Mouse (Mus musculus) testis, adult 2 months (tissue): ENCODE measurements around the gene Zcchc2. TPM values are rescaled to one million over a fixed set of nuclear protein-coding genes. Genes with fewer than 3 reads are reported as not detected.

Experiments used
- H3K27ac ChIP-seq: fragments of 200-500 bp; 2 replicates; pipeline ENCODE4 v1.5.1; 2012; ENCODE audit warnings: low read depth, low read length; ENCODE audit not compliant: control insufficient read depth, insufficient read depth
- H3K27me3 ChIP-seq: fragments of 200-500 bp; 2 replicates; pipeline ENCODE4 v1.6.1; 2012; ENCODE audit warnings: mild to moderate bottlenecking, low read length, moderate library complexity; ENCODE audit not compliant: control insufficient read depth, insufficient read depth
- H3K36me3 ChIP-seq: fragments of 200-500 bp; 2 replicates; pipeline ENCODE4 v1.6.1; 2012; ENCODE audit warnings: mild to moderate bottlenecking, low read length; ENCODE audit not compliant: control insufficient read depth, insufficient read depth
- H3K4me1 ChIP-seq: fragments of 200-500 bp; 2 replicates; pipeline ENCODE4 v1.6.1; 2012; ENCODE audit warnings: low read length; ENCODE audit not compliant: control insufficient read depth, insufficient read depth
- H3K4me3 ChIP-seq: fragments of 200-500 bp; 2 replicates; pipeline ENCODE4 v1.5.1; 2012; ENCODE audit warnings: low read depth, mild to moderate bottlenecking, low read length, moderate library complexity, mixed read lengths; ENCODE audit not compliant: control insufficient read depth
- CTCF ChIP-seq: fragments of 200-500 bp; IDR thresholded peaks from 2 replicates; pipeline ENCODE4 v1.5.1; 2012; ENCODE audit warnings: low read depth, mild to moderate bottlenecking, inconsistent platforms, low read length, moderate library complexity; ENCODE audit not compliant: control insufficient read depth, insufficient read depth, insufficient replicate concordance
- POLR2A ChIP-seq: fragments of 200-500 bp; IDR thresholded peaks from 2 replicates; pipeline ENCODE4 v1.6.1; 2012; ENCODE audit warnings: low read depth, mild to moderate bottlenecking, inconsistent platforms, low read length, moderate library complexity; ENCODE audit not compliant: control insufficient read depth
- polyA plus RNA-seq: library from polyadenylated mRNA; depleted of rRNA; stranded (reverse); fragments of >200 nt; gene quantifications from 2 replicates; pipeline ENCODE4 v1.2.3, GENCODE M21; 2012; rRNA removed

Zcchc2 gene
- polyA plus RNA-seq, 1 experiment: 55.9 TPM

DNA sequence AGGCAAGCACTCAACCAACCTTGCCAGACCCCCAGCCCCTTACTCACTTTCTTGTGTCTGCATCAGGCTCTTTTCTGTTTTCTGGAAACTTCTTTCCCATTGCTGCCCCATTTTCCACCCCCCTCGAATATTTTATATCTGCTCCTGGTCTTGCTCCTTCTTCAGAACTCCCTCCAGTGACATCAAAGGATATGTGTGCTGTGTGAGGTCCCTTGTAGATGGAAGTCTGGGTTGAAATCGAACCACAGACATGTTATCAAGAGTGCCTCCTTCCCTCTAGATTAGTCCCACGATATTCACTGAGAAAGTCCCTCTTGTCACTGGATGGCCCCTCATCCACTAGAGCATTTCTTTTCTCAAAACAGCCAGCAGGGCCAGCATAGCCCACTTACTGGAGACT is 86.4 kb downstream of the Zcchc2 start:
- Histone ChIP-seq H3K4me3 (no peak overlapping the region), H3K27me3 (no peaks in the 10 kb centered on the region), H3K4me1 (0 out of 2 replicates have a peak, but pooled peaks cover 2% of the 10 kb centered on the region), H3K27ac (no peak overlapping the region), H3K36me3 (no peaks in the 10 kb centered on the region)
- TF ChIP-seq POLR2A (no peak), CTCF (no peak)

DNA sequence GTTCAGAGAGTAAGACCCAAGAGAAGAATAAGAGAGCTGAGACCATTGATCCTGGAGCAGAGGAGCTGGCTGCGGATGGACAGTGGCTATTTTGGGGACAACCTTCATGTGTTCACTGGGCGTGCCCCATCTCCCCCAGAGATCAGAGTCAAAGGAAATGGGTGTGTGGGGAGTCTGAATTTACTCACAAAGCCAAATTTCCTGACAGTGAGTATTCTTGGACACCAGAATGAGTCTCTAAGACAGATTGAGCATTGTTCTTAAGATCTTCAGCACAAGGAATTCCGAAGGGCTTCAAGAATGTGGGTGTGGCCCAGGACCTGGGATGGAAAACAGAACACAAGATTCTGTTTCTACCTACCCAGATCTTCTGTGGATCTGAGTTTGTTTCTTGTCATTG is 87.0 kb downstream of the Zcchc2 start:
- no peaks in the 10 kb centered on the region for H3K27me3 ChIP-seq
- TF ChIP-seq CTCF: no peak
- no peaks in the 10 kb centered on the region for H3K36me3 ChIP-seq
- no peak overlapping the region for H3K4me3 ChIP-seq
- no peak overlapping the region for H3K27ac ChIP-seq
- no peaks in the 10 kb centered on the region for H3K4me1 ChIP-seq

Other genes starting within 250 kb of the Zcchc2 start
- gene Tnfrsf11a, start 209.7 kb upstream of the Zcchc2 start, polyA plus RNA-seq: 0.26 and 0.36 TPM in 2 replicates
- 59.6 and 64.5 TPM in 2 replicates for gene Phlpp1, start 181.3 kb downstream of the Zcchc2 start, polyA plus RNA-seq